Mouse (Mus musculus): ENCODE results near the gene Zdhhc5.

Zdhhc5 gene

DNA sequence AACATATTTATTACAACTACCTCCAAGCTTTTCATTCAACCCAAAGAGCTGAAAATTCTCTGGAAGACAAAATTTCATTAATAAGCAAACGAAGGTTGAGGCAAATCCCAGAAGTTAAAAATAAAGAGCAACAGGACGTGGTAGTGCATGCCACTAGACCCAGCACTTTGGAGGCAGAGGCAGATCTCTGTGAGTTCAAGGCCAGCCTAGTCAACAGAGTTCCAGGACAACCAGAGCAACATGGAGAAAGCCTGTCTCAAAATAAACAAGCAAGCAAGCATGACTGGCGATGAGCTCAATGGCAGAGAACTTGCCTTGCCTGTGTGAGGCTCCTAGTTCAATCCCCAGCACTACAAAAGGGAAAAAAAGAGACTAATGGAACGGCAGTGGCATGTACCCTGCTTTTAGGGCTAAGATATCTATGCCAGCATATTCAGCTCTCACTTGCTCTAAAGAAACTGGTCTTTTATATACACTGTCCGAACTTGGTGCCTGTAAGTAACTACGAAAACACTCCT lies 67.9 kb downstream of the Zdhhc5 start:
- DNase-seq (ENCODE audit: low read depth, low spot score) = no peak

- no peak for DNase-seq (ENCODE audit: low read depth, low spot score)
These were observed 68.8 kb downstream of the Zdhhc5 start for GRCm38 (mm10) chr2:84646138-84646537.

DNA sequence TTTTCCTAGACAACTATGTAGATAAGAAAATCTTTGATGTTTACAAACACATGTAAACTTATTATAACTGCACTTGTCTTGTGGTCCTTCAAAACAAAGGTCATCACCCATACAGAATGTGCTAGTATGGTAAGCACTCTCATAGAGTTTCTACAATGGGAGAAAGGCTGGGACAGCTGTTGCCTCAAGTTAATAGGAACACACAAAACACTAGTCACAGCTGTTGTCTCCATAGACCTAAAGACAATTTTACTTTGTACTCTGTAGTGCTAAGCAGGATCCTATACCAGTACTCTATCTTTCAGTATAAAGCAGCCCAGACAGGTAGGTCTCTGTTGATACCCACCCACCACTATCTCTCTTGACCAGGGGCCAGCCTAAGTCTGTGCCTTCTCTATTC lies 74.1 kb downstream of the Zdhhc5 start:
- no peak for DNase-seq (ENCODE audit: low read depth, low spot score)

DNA sequence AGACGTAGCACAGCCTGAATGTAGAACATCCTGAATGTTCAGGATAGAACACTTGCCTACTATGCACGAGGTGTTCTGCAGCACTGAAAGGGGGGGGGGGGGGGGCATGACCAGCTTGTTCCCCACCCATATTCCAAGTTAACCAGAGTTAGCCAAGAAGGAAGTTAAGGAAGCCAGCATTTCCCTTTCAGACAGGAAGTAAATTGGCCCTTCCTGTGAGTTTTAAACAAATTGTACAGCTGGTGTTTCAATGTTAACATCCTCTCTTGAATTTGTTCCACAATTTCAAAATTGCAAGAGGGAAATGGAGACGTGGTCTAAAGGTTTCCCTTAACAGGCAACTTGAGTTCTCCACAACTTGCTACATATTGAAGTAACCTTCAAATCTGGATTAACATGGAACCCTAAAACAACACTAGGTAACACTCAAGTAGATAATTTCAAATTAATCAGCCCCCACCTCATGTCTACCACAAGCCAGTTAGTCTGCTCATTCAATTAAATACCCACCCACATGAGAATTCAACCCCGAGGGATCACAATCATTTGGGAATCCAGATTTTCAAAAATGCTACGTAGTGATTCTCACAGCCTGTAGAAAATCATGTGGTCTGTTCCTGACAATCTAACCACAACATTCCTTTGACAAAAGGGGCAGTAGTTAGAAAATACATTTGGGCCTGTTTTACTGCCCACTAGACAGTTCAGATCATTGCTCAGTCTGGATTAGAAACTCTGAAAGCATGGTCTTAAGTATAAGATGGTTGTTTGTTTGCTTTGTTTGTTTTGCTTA lies 76.4 kb downstream of the Zdhhc5 start:
- no peak for DNase-seq (ENCODE audit: low read depth, low spot score)

Data from forelimb bud, embryonic 11.5 days (tissue).